Mouse (Mus musculus): ENCODE data around the gene Dlx6.

- TF ChIP-seq POLR2A (IDR thresholded peaks at IDR 0.05; ENCODE audit: low read depth, low read length) (no peak), CTCF (IDR thresholded peaks at IDR 0.05; ENCODE audit: extremely low read depth, insufficient read length, insufficient replicate concordance, low read depth, low read length) (no peak)
Observed at GRCm38 (mm10) chr6:6881638-6882190, 18.6 kb downstream of the Dlx6 start, which contains the start of gene Dlx5.

Measured in small intestine, adult 2 months (tissue).